Mouse (Mus musculus) small intestine, adult 10 weeks (tissue): ENCODE results near the gene Atp5k. TPM values are rescaled to one million over a fixed set of nuclear protein-coding genes. Genes with fewer than 3 reads are reported as not detected.

Source experiments
- polyA plus RNA-seq: library from polyadenylated mRNA; stranded (reverse); fragments of 350-450 nt; fragmentation: Illumina TruSeq; extraction: RNeasy Lipid Tissue Mini Kit (QIAGEN cat#74804); gene quantifications from one replicate; pipeline ENCODE4 v1.2.3, GENCODE M21; 2014; ENCODE audit warnings: low replicate concordance

Atp5k gene
- 69.8 TPM for polyA plus RNA-seq

GRCm38 (mm10) chr5:108433804-108434587, at the start of gene Atp5k:
Gene Atp5k, minus strand, starts transcription at chr5:108434448.

GRCm38 (mm10) chr5:108461082-108462065, 27.1 kb upstream of the Atp5k start, which contains the start of gene Pcgf3:
Gene Pcgf3, plus strand, starts transcription at chr5:108461232.

GRCm38 (mm10) chr5:108448785-108449668, 14.8 kb upstream of the Atp5k start, which contains the start of gene Mfsd7a:
Gene Mfsd7a, minus strand, starts transcription at chr5:108448891.

GRCm38 (mm10) chr5:108388201-108388600, 46.0 kb downstream of the Atp5k start, which contains the start of gene Pde6b:
Gene Pde6b, plus strand, starts transcription at chr5:108388391.

Other genes starting within 250 kb of the Atp5k start
- gene Dr1, start 165.6 kb downstream of the Atp5k start, polyA plus RNA-seq, result 138 TPM
- 21.4 TPM for gene Pigg, start 121.8 kb downstream of the Atp5k start, polyA plus RNA-seq
- gene Gm42517, start 66.5 kb downstream of the Atp5k start, polyA plus RNA-seq, result not detected
- gene Pde6b, start 46.1 kb downstream of the Atp5k start, polyA plus RNA-seq, result not detected
- 0.74 TPM for gene Mfsd7a, start 14.4 kb upstream of the Atp5k start, polyA plus RNA-seq
- 35.9 TPM for gene Pcgf3, start 26.8 kb upstream of the Atp5k start, polyA plus RNA-seq
- gene Cplx1, start 115.6 kb upstream of the Atp5k start, polyA plus RNA-seq, result 0.30 TPM
- gene Gak, start 195.3 kb upstream of the Atp5k start, polyA plus RNA-seq, result 82.2 TPM
- 14.5 TPM for gene Tmem175, start 195.3 kb upstream of the Atp5k start, polyA plus RNA-seq
- gene Idua, start 225.9 kb upstream of the Atp5k start, polyA plus RNA-seq, result 6.4 TPM
- 35.9 TPM for gene Dgkq, start 235.2 kb upstream of the Atp5k start, polyA plus RNA-seq
- not detected for gene Slc26a1, start 241.1 kb upstream of the Atp5k start, polyA plus RNA-seq